Mouse (Mus musculus) limb, embryonic 13.5 days (tissue): Measurements from ENCODE around the gene Gm13698. TPM values are rescaled to one million over a fixed set of nuclear protein-coding genes. Genes with fewer than 3 reads are reported as not detected.
"Not testable (repeated sequence)": the region's sequence is repeated elsewhere in the genome, so short reads cannot be mapped to it uniquely, and the experiment has no call there.

Experiments used
- ATAC-seq: fragments of 200-750 bp; cut with Nextera tagmentation; 2 replicates; pipeline ENCODE4 v1.8.0; 2017; ENCODE audit warnings: low read depth, moderate number of reproducible peaks, moderate TSS enrichment; ENCODE audit not compliant: low FRiP score
- H3K27ac ChIP-seq: fragments of 300-500 bp; sonication (generic); 2 replicates; pipeline ENCODE4 v1.5.1; 2015; ENCODE audit warnings: inconsistent platforms, mild to moderate bottlenecking, moderate library complexity
- H3K27me3 ChIP-seq: fragments of 300-500 bp; sonication (generic); 2 replicates; pipeline ENCODE4 v1.6.1; 2015; ENCODE audit warnings: mild to moderate bottlenecking, inconsistent platforms
- H3K36me3 ChIP-seq: fragments of 300-500 bp; sonication (generic); 2 replicates; pipeline ENCODE4 v1.6.1; 2015; ENCODE audit warnings: inconsistent platforms, mild to moderate bottlenecking, moderate library complexity
- H3K4me1 ChIP-seq: fragments of 300-500 bp; sonication (generic); 2 replicates; pipeline ENCODE4 v1.6.1; 2015; ENCODE audit warnings: inconsistent platforms
- H3K4me2 ChIP-seq: fragments of 300-500 bp; sonication (generic); replicated peaks from 2 replicates; pipeline ENCODE4 v1.6.1; 2015; ENCODE audit warnings: inconsistent platforms, mild to moderate bottlenecking, moderate library complexity
- H3K4me3 ChIP-seq: fragments of 300-500 bp; sonication (generic); 2 replicates; pipeline ENCODE4 v1.5.1; 2015; ENCODE audit warnings: moderate library complexity, mild to moderate bottlenecking, inconsistent platforms
- H3K9ac ChIP-seq: fragments of 300-500 bp; sonication (generic); 2 replicates; pipeline ENCODE4 v1.6.1; 2015; ENCODE audit warnings: mild to moderate bottlenecking, inconsistent platforms
- H3K9me3 ChIP-seq: fragments of 300-500 bp; sonication (generic); 2 replicates; pipeline ENCODE4 v1.6.1; 2016; ENCODE audit warnings: inconsistent platforms
- WGBS: fragments of 180-500 bp; shearing (Covaris S2); methylation state at CpG from one replicate; pipeline ENCODE4 v1.1.7; 2015; 5-methylcytosine and 5-hydroxymethylcytosine counted together
- polyA plus RNA-seq: library from polyadenylated mRNA; unstranded; fragments of >200 nt; fragmentation: Nextera tagmentation; extraction: Ambion mirVana; gene quantifications from 2 replicates; pipeline ENCODE4 v1.2.1, GENCODE M21; 2015

Gene Gm13698
- polyA plus RNA-seq, 1 experiment from 2014 or later, result not detected

DNA sequence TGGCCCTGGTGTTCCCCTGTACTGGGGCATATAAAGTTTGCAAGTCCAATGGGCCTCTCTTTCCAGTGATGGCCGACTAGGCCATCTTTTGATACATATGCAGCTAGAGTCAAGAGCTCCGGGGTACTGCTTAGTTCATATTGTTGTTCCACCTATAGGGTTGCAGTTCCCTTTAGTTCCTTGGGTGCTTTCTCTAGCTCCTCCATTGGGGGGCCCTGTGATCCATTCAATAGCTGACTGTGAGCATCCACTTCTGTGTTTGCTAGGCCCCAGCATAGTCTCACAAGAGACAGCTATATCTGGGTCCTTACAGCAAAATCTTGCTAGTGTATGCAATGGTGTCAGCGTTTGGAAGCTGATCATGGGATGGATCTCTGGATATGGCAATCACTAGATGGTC is 39.0 kb downstream of the Gm13698 start:
- not testable (repeated sequence) for ATAC-seq, H3K27ac ChIP-seq, H3K4me1 ChIP-seq, H3K4me3 ChIP-seq, H3K9me3 ChIP-seq, H3K4me2 ChIP-seq, H3K36me3 ChIP-seq, H3K27me3 ChIP-seq, H3K9ac ChIP-seq
- 100% methylated on average over 1 of the region's 3 CpGs for WGBS

Other genes starting within 250 kb of the Gm13698 start
- gene Itgav, start 231.3 kb upstream of the Gm13698 start, polyA plus RNA-seq, result 70.1 and 70.2 TPM in 2 replicates
- 18.1 and 18.6 TPM in 2 replicates for gene Fam171b, start 143.1 kb upstream of the Gm13698 start, polyA plus RNA-seq
- gene Zswim2, start 14.5 kb upstream of the Gm13698 start, polyA plus RNA-seq, result not detected in 2 replicates
- gene Gm13693, start 5.8 kb downstream of the Gm13698 start, polyA plus RNA-seq, result not detected in 2 replicates
- not detected in 2 replicates for gene Gm13695, start 11.6 kb downstream of the Gm13698 start, polyA plus RNA-seq
- not detected in 2 replicates for gene Gm13696, start 17.4 kb downstream of the Gm13698 start, polyA plus RNA-seq
- gene Gm13694, start 23.2 kb downstream of the Gm13698 start, polyA plus RNA-seq, result not detected in 2 replicates
- not detected in 2 replicates for gene Gm13697, start 29.1 kb downstream of the Gm13698 start, polyA plus RNA-seq
- gene Gm13691, start 34.9 kb downstream of the Gm13698 start, polyA plus RNA-seq, result not detected in 2 replicates